Mouse (Mus musculus) kidney, adult 2 months (tissue): ENCODE data around the gene Arl10.

Experiments used
- CTCF ChIP-seq: fragments of 200-500 bp; conservative IDR thresholded peaks from 2 replicates; pipeline ENCODE4 v1.5.1; 2011; ENCODE audit warnings: low read depth, mild to moderate bottlenecking, control low read depth, low read length, moderate library complexity, mixed read lengths; ENCODE audit not compliant: insufficient read depth, insufficient read length
- POLR2A ChIP-seq: fragments of 200-500 bp; IDR thresholded peaks from one replicate; pipeline ENCODE4 v1.6.1; 2011; ENCODE audit warnings: low read depth, low read length, control low read depth

DNA sequence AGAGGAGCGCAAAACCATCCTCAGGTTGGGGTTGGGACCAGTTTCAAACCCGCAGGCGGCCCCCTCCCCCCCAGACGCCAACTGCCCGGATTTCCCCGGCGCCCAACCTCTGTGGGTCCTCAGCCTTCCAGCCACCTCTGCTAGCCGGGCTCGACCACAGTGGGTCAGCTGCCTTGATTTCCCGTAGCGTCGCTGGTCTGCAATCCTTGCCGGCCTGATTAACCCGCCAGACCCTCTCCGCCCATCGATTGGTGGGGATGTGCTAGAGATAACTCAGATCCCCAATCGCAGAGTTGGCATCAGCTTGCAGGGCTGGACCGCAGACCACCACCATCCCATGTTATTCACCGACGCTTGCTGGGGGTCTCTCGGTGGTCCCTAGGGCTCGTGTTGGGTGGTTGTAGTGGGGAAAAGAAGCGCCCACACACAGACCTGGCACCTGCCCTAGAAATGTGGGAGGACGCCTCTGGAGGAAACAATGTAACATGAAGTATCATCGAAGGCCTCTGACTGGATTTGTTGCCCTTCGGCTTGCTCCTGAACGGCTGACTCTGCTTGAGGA is 47.2 kb downstream of the Arl10 start:
- no peak for TF ChIP-seq CTCF
- TF ChIP-seq POLR2A = no peak
